Mouse (Mus musculus): ENCODE data around the gene Gusb.
"Not testable (repeated sequence)": the region's sequence is repeated elsewhere in the genome, so short reads cannot be mapped to it uniquely, and the experiment has no call there.

The Gusb gene

GRCm38 (mm10) chr5:130002301-130003146 lies at the start of gene Gusb:
Gusb (minus strand) TSS chr5:130003049.
- DNase-seq, result peak; percentile 85

- DNase-seq, result no peak
Measured at GRCm38 (mm10) chr5:130052510-130052909, 49.7 kb upstream of the Gusb start.

DNA sequence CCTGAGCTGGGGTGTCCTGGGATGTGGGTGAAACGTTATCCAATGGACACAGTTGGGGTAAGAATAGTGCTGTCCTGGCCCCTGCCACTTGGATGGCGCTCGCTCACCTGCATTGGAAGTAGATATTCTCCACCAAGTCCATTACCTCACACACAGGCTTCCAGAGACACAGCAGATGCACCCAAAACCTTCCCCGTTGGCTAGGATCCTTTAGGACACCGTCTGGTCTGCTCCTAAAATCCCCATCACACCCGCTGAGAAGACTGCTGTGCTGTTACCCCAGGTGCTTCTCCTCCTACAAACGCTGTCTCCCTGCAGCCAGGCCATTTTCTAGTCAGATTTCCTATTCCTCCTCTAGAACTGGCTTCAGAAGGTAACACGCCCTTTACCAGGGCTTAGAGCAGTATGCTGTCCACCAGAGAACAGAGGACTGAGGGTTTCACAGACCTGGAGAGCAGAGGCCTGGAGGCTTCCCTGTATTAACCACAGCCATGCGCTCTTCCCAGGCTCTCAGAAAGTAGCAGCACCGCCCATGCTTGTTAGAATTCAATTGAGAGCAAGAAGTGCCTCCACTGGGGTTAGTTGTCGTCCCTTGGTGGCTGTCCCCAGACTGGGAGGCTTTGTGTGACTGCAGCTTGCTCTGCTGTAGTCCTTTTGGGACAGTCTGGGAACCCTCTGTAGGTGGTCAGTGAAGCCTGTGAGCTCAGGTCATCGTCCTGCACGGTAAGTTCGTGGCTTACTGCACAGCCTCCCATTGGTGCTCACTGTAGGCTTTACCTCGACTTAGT lies 48.4 kb upstream of the Gusb start:
- no peak for DNase-seq

GRCm38 (mm10) chr5:130050416-130050815 lies 47.6 kb upstream of the Gusb start:
- DNase-seq, result no peak

- DNase-seq, result peak; percentile 28
Measured at GRCm38 (mm10) chr5:130048786-130049520, 46.1 kb upstream of the Gusb start.

DNA sequence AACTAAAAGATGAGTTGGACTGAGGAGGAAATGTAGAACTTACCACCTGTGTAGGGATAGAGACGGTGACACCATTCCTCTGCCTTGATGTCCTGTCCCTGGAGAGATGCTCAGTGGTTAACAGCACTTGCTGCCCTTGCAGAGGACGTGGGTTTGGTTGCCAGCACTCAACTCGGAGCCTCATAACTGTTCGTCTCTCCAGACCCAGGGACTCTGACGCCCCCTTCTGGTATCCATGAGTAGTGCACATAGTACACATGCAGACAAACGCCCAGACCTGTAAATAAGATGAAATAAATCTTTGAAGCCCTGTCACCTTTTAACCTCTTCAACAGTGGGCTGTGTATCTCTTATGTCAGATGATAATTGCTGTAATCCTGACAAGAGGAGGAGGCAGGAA lies 44.2 kb upstream of the Gusb start:
- DNase-seq, result no peak

- DNase-seq, result no peak
Measured at GRCm38 (mm10) chr5:130046589-130046988, 43.7 kb upstream of the Gusb start.

DNA sequence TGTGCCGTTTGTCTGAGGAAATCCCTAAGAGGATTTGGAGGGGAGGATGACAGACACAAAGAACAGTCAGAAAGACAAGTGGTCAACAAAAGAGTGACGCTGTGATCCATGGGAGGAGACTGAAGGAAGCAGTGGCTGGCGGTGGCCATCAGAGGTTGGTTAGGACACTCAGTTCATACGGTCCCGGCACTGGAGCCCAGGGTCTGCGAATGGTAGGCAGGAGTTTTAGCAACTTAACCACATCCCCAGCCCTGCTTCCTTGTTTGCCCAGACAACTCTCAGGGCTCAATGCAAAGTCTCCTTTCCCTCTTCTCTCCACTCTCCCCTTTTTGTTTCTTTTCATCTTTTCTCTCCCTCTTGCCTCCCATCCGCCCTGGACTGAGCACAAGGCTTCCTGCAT lies 43.3 kb upstream of the Gusb start:
- no peak for DNase-seq

GRCm38 (mm10) chr5:130044201-130044695 lies 41.4 kb upstream of the Gusb start:
- peak; percentile 59 for DNase-seq

DNA sequence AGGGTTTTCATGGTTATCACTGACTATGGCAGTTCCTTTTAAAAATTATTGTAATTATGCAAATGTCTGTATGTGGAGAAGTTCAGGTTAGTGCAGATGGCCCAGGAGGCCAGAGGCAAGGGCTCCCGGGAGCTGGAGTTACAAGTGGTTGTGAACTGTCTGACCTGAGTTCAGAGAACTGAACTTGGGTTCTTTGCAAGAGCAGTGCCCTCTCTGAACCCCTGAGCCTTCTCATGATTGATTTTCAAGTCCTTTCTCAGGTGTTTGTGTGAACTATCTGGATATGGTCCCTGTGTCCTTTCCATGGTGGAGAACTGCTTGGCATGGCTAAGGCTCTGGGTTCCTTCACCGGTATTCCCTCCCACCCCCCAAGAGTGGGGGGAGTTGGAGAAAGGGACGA lies 40.9 kb upstream of the Gusb start:
- no peak for DNase-seq

DNA sequence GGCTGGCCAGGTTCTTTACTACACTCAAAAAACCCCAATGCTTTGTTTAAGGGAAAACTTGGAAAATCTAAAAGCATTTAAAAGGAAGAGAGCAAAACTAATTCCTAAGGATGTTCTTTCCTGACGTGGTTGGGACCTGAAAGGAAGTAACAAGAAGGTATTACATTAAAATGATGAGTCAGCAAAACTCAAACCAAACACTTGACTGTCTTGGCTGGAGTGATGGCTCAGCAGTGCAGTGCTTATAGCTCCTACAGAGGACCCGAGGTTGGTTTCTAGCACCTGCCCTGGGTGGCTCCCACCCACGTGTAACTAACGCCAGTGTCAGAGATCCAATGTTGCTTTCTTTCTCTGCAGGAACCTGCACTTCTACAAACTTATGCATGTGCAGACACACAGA lies 38.4 kb upstream of the Gusb start:
- DNase-seq, result no peak

GRCm38 (mm10) chr5:130040797-130041196 lies 37.9 kb upstream of the Gusb start:
- no peak for DNase-seq

- DNase-seq, result peak; percentile 71
Measured at GRCm38 (mm10) chr5:130037752-130038455, 35.1 kb upstream of the Gusb start.

GRCm38 (mm10) chr5:130036300-130036699 lies 33.5 kb upstream of the Gusb start:
- not testable (repeated sequence) for DNase-seq

DNA sequence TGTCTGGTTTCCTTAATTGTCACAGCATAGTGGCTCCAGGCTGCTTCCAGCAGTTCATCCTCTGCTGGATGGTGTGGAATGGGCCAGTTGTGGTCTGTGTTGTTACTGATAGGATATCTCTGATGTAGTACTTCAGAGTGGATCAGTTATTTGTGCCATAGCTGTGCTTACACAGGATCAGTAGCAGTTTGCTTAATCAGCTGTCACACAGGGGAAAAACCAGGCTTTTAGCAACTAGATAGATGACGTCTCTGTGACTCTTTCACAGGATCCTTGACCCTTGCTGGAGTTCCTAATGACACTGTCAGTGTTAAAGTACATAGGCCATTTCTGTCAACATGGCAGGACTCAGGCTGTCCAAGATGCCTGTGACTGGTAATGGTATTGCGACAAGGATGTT lies 31.0 kb upstream of the Gusb start:
- DNase-seq, result no peak

DNA sequence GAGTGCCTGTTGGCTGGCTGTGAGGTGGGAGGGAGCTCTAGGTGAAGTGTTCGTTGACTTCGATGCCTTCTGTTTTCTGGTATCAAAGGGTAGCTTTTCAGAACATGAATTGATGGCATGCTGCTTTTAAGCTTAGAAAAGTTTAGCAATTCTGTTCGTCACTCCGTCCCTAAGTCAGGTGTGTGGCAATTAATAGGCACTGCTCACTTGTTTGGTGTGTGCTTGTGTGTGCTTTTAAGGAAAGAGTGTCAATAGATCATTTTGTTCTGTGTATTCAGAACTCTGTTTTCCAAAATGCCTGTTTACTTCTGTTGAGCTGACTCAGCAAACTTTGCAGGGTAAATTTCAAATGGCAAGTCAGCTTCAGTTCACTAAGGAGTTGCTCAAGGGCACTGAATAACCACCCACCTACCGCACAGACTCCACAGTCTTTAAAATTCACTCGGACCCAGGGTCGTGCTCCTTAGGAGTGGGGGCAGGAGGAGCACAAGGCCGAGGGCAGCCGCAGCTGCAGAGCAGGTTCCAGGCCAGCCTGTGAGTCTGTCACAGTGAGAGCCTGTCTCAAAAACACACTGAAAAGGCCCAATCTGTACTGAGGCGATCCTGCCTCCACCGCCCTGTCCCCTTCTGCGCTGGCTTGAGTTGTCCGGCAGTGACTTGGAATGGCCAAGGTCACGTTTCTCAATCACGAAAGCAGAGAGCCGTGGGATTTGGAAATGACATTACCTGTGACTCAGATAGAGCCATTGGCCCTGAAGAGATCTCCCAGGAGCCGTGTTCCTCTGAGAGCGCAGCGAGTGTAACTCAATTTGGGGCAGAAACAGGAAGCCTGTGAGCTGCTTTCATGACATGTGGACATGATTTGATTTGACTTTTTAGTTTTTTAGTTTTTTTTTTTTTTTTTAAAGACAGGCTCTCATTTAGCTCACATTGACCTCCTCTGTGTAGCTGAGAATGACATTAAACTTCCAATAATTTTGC lies 28.9 kb upstream of the Gusb start:
- DNase-seq, result no peak

DNA sequence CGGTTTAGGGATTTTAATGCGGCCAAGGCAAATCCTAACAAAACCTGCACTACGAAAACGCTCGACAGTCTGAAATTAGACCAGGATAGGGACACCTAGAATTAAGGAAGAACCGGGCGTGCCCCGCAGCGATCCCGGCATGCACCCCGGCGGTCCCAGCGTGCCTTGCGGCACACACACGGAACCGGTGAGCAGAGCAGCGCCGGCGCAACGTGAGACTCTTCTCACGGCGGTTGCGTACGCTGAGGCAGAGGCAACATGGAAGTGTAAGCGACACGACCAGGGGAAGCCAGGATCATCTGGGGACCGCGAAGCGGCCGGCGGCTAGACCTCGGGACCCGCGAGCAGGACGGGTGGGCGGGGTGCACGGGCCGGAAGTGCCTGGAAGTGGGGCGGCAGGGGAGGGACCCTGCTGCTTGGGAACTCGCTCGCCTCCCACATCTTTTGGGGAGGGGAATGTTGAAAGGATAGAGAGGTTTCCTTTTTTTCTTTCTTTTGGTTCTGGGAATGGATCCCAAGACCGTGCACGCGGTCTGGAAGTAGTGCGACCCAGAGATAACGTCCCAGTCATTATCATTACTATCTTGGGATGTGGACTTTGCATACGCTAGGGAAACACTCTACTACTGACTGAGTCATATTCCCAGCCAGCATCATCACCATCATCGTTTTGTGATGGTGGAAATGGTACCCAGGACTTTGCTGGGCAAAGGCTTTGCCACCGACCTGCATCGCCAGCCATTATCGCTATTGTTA lies 26.5 kb upstream of the Gusb start, which contains the start of the genes Asl and Crcp:
TSS of gene Asl (minus strand) at position 106 of the 756 bp plus-strand sequence.
TSS of gene Crcp (plus strand) at position 149 of the 756 bp plus-strand sequence.
- DNase-seq, result peak; percentile 84

DNA sequence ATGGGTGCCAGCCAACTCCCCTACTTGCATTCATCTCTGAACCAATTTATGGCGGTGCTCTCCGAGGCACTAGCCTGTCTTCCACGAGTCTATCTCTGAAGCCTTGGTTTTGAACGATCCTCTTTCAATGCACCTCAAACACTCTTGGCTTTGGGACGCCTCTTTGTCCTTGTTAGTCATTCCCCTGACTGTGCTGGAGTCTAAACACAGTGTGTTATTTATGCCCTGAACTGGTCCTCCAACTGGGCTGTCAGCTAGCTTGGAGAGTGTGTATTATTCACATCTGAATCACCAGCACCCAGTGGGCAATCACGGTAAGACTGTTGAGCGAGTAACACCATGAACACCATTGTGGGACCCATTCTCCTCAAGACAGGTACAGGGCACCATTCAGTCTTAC lies 24.8 kb upstream of the Gusb start:
- no peak for DNase-seq

DNA sequence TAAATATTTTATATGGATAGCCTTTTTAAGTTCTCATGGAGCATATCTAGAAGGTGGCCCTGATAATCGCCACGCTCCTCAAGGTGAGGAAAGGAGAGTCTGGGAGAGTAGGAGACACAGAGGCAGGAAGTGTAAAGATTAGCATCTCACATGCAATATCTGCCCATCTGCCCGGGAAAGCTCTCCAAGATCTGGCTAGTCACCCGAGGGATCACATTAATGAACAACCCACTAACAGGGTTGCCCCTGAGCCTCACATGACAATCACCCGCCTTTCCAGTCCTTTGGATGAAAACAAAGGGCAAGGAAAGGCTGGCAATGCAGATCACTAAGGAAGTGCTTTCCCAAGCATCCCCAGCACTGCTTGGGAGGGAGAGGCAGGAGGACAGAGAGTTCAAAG lies 24.3 kb upstream of the Gusb start:
- no peak for DNase-seq
